Mouse (Mus musculus) NIH3T3 (cell line): ENCODE measurements around the gene Ttf1.
A peak's percentile ranks its signal among the peaks of the same experiment; 100 is the strongest.

Experiments used
- DNase-seq: peaks from one replicate; pipeline ENCODE4 v3.0.0-alpha.2; 2012; ENCODE audit warnings: low read depth

Gene Ttf1

GRCm38 (mm10) chr2:29124936-29125701 is 65.1 kb downstream of the Ttf1 start:
- DNase-seq: peak; percentile 99

- DNase-seq: no peak
Observed at GRCm38 (mm10) chr2:29130118-29130899, 70.2 kb downstream of the Ttf1 start.

GRCm38 (mm10) chr2:29135161-29135560 is 75.1 kb downstream of the Ttf1 start:
- no peak for DNase-seq
